Mouse (Mus musculus) intestine, embryonic 14.5 days (tissue): ENCODE data around the gene Otp. TPM values are rescaled to one million over a fixed set of nuclear protein-coding genes. Genes with fewer than 3 reads are reported as not detected.

Experiments used
- ATAC-seq: fragments of 200-750 bp; cut with Nextera tagmentation; replicated peaks from 2 replicates; pipeline ENCODE4 v1.8.0; 2017; ENCODE audit warnings: low read depth, moderate number of reproducible peaks, moderate TSS enrichment, moderate library complexity; ENCODE audit not compliant: low FRiP score, low TSS enrichment
- DNase-seq: peaks from one replicate; pipeline ENCODE4 v3.0.0-alpha.2; 2018; ENCODE audit warnings: low spot score
- H3K27ac ChIP-seq: fragments of 300-500 bp; sonication (generic); 2 replicates; pipeline ENCODE4 v1.5.1; 2014; ENCODE audit warnings: low read depth, mild to moderate bottlenecking, control low read depth
- H3K27me3 ChIP-seq: fragments of 300-500 bp; sonication (generic); replicated peaks from 2 replicates; pipeline ENCODE4 v1.6.1; 2014; ENCODE audit warnings: low read length, control low read depth; ENCODE audit not compliant: control insufficient read depth, insufficient read depth
- H3K36me3 ChIP-seq: fragments of 300-500 bp; sonication (generic); 2 replicates; pipeline ENCODE4 v1.6.1; 2014; ENCODE audit warnings: low read length, control low read depth; ENCODE audit not compliant: control insufficient read depth, insufficient read depth
- H3K4me1 ChIP-seq: fragments of 300-500 bp; sonication (generic); replicated peaks from 2 replicates; pipeline ENCODE4 v1.6.1; 2014; ENCODE audit warnings: low read length, control low read depth, mixed read lengths; ENCODE audit not compliant: control insufficient read depth, insufficient read depth
- H3K4me2 ChIP-seq: fragments of 300-500 bp; sonication (generic); 2 replicates; pipeline ENCODE4 v1.6.1; 2014; ENCODE audit warnings: low read length
- H3K4me3 ChIP-seq: fragments of 300-500 bp; sonication (generic); 2 replicates; pipeline ENCODE4 v1.5.1; 2014; ENCODE audit warnings: low read depth, low read length, control low read depth, mixed read lengths
- H3K9ac ChIP-seq: fragments of 300-500 bp; sonication (generic); 2 replicates; pipeline ENCODE4 v1.6.1; 2014; ENCODE audit warnings: mild to moderate bottlenecking, low read length
- H3K9me3 ChIP-seq: fragments of 300-500 bp; sonication (generic); 2 replicates; pipeline ENCODE4 v1.6.1; 2016; ENCODE audit warnings: low read length, control low read depth; ENCODE audit not compliant: control insufficient read depth
- WGBS: fragments of 180-500 bp; shearing (Covaris S2); extraction: QIAGEN DNeasy Blood & Tissue Kit; methylation state at CpG from one replicate; pipeline ENCODE4 v1.1.7; 2014; 5-methylcytosine and 5-hydroxymethylcytosine counted together
- polyA plus RNA-seq: library from polyadenylated mRNA; unstranded; fragments of >200 nt; fragmentation: Nextera tagmentation; extraction: Ambion mirVana; gene quantifications from 2 replicates; pipeline ENCODE4 v1.2.1, GENCODE M21; 2014

Gene Otp
- polyA plus RNA-seq, 1 experiment from 2014 or later, result not detected

DNA sequence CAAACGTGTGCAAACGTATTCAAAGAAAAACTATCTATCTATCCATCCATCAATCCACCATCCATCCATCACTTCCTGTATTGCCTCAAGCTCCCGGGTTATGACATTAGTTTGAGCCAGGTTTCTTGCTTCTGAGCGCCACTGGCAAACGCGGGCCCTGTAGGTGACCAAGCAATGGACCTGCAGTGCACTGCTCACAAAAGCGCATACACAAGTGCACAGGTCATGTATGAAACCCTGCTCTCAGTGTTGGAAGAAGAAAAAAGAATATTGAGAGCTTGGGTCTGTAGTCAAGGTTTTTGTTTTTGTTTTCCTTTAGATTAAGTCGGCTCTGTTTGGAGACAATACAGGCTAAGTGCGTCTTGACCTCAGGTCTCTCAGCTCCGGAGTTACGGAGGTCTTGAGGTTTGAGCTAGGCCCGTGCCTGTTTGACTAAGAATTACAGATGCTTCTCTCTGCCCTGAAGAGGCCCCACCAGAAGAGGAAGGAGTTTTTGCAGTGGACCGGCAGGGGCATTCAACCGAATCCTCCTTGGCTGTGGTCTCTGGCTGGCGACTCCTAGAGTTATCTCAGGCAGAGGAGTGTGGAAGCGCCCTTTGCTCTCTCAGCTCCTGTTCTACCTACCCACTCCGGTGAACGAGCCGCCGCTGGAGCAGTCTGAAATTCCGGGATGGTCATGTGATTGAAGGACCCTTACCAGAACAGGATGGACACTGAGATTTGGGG, 4.8 kb upstream of the Otp start:
- no peak overlapping the region for H3K9ac ChIP-seq
- H3K4me2 ChIP-seq, result no peak overlapping the region
- peaks cover 99% of the 10 kb centered on the region for H3K27me3 ChIP-seq
- no peak overlapping the region for H3K4me3 ChIP-seq
- no peaks in the 10 kb centered on the region for H3K36me3 ChIP-seq
- H3K27ac ChIP-seq, result no peak overlapping the region
- DNase-seq (peak; percentile 74), ATAC-seq (no peak)
- WGBS, result 1% methylated on average over 21 of the region's 21 CpGs
- no peaks in the 10 kb centered on the region for H3K9me3 ChIP-seq
- no peaks in the 10 kb centered on the region; the same call in 1 of the 2 replicates for H3K4me1 ChIP-seq

DNA sequence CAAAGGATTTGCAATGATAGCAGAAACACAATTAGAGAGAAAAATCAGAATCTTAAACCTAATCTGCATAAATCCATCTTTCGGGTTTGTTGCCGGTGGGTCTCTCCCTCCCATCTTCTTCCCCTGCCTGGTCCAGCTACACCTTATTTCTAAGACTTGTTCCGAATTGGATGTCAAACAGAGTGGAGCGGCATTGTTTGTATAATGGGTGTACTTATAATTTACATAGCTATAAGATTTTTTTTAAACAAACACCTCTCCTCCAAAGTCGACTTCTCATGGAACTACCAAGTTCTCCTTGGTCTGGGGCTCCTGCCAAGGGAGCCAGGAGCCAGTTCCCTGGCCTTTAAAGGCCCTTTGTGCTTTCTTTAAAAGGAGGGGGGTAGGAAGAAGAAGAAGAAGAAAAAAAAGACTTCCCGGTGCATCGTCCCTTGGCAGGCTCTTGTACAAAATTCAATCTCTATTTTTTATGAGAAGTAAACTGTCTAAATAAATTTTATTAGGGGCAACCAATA, 3.5 kb upstream of the Otp start:
- H3K9ac ChIP-seq, result no peak overlapping the region
- 3% methylated on average over 7 of the region's 7 CpGs for WGBS
- peaks cover 100% of the 10 kb centered on the region for H3K27me3 ChIP-seq
- no peak overlapping the region for H3K27ac ChIP-seq
- no peak overlapping the region for H3K4me2 ChIP-seq
- no peak overlapping the region for H3K4me3 ChIP-seq
- DNase-seq, result no peak
- ATAC-seq, result no peak
- H3K36me3 ChIP-seq, result no peaks in the 10 kb centered on the region
- no peaks in the 10 kb centered on the region; the same call in 1 of the 2 replicates for H3K4me1 ChIP-seq
- H3K9me3 ChIP-seq, result no peaks in the 10 kb centered on the region

DNA sequence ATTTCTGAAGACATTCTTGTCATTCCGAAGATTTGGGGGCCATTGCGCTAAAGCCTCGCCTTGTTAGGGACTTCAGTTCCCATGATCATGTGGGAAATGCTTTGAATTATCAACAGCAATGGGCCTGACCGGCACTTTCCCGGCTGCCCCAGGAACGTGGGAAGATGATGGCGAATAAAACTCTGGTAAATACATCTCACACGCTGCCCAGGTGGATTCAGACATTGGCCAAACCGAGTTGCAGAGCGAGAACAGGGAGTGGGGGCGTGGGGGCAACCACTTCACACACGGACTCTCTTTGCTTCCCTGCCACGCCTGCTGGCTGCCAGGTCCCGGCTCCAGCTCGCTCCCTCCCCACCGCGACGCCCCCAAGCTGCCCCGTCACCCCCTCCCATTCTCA, 3.0 kb upstream of the Otp start:
- DNase-seq, result no peak
- H3K4me1 ChIP-seq, result no peaks in the 10 kb centered on the region; the same call in 1 of the 2 replicates
- under 1% methylated on average over 19 of the region's 19 CpGs for WGBS

DNA sequence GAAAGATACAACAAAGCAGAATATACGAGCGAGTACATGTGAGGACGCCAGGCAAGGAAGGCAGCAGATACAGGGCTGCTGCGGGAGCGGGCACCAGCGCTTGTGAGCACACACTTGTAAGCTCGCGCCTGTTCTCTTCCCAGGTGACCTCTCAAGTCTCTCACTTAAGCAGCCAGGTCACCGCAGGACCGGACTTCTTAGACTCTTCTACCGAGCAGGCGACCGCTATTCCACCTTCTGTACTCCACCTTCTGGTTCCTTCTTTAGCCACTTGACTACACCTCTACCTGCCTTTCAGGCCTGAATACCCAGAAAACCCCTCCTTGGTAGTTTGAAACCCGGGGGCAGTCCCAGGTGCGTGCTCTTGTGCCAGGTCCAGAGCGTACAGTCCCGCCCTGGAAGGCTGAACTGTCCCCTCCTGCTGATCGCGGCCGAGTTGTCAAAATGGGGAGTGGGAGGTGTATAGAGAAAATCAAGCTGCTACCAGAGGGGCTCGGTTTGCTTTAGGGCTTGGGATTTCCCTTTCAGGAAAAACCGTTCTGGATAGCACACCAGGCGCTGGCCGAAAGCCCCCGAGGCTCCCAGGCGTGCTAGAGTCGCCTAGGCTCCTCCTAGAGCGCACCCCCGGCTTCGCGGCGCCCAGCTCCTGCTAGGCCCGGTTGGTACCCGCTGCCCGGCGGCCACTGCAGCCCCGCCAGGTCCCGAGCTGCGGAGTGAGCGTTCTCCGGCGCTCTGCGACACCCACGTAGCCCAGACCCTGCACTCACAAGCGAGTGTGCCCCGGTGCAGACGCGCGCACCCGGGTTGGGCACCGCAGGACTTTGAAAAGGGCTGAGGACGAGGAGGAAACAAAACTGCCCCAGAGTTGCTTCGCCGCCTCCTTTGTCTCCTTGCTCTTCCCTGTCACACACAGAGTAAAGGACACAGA, 2.0 kb upstream of the Otp start:
- H3K4me3 ChIP-seq, result no peak overlapping the region
- no peaks in the 10 kb centered on the region for H3K36me3 ChIP-seq
- ATAC-seq, result no peak
- no peak overlapping the region for H3K4me2 ChIP-seq
- H3K9ac ChIP-seq, result no peak overlapping the region
- H3K27ac ChIP-seq, result no peak overlapping the region
- peak; percentile 75 for DNase-seq
- peaks cover 100% of the 10 kb centered on the region for H3K27me3 ChIP-seq
- no peaks in the 10 kb centered on the region; the same call in 1 of the 2 replicates for H3K4me1 ChIP-seq
- H3K9me3 ChIP-seq, result no peaks in the 10 kb centered on the region
- 1% methylated on average over 54 of the region's 54 CpGs for WGBS

More for the DNA sequence above, 3.0 kb upstream of the Otp start:
- Histone ChIP-seq H3K4me2 (no peak overlapping the region), H3K9ac (no peak overlapping the region), H3K9me3 (no peaks in the 10 kb centered on the region), H3K27me3 (peaks cover 100% of the 10 kb centered on the region), H3K36me3 (no peaks in the 10 kb centered on the region), H3K4me3 (no peak overlapping the region), H3K27ac (no peak overlapping the region)
- ATAC-seq, result no peak

DNA sequence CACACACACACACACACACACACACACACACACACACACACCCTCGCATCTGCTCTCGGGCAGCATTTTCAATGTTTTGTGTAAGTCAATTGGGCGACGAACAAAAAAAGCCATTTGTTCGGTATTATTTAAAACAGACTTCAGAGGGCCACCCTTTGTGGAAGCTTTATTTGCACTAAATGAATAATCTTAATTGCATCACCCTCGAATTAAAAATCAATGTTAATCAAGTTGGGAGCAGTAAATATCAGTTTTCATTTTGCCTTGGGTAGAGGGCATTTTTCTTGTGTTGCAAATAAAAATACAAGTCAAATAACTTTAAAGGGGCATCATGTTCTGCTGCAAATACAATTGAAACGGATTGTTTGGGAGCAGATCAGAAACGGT, 1.4 kb upstream of the Otp start:
- Histone ChIP-seq H3K36me3 (no peaks in the 10 kb centered on the region), H3K9ac (no peak overlapping the region), H3K4me2 (no peak overlapping the region), H3K27me3 (peaks cover 95% of the 10 kb centered on the region), H3K4me1 (no peaks in the 10 kb centered on the region), H3K4me3 (no peak overlapping the region), H3K9me3 (no peaks in the 10 kb centered on the region), H3K27ac (no peak overlapping the region)
- WGBS, result 3% methylated on average over 8 of the region's 8 CpGs
- DNase-seq (no peak), ATAC-seq (no peak)

DNA sequence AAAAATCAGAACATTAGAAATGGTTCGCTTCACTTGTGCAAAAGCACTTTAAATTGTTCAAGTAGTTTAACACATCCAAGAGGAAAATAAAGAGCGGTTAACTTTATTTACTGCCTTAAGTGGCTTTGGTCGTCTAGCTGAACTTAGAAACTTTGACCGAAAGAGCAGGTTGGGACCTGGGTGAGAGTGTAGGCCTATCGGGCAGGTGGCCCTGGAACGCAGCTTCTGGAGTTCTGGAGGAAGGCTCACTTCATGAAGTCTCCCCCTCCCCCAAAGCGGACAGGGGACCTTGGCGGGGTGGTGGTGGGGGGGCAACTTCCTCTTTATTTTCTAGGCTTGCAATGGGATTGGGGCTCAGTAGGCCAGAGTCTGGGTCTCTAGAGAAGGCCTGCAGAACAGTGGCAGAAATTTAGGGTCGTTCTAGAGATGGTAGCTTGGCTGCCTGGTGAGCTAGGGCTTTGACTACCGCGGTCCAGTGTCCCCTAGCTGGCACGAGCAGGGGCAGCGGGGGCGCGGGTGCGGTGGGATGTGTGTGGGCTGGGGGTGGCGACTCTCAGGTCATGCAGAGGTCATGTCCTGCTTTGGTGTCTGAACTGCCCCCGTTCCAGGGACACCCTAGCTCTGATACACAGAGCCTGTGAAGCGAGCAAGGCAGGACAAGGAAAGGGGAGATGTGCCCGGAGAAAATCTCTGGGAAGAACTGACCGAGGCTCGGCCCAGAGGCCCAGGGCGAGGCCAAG, 576 bp upstream of the Otp start:
- DNase-seq (no peak), ATAC-seq (no peak)
- 2% methylated on average over 23 of the region's 23 CpGs for WGBS
- Histone ChIP-seq H3K9ac (no peak overlapping the region), H3K9me3 (no peaks in the 10 kb centered on the region), H3K27ac (no peak overlapping the region), H3K4me2 (no peak overlapping the region), H3K4me3 (no peak overlapping the region), H3K4me1 (no peaks in the 10 kb centered on the region), H3K27me3 (peaks cover 92% of the 10 kb centered on the region), H3K36me3 (no peaks in the 10 kb centered on the region)

DNA sequence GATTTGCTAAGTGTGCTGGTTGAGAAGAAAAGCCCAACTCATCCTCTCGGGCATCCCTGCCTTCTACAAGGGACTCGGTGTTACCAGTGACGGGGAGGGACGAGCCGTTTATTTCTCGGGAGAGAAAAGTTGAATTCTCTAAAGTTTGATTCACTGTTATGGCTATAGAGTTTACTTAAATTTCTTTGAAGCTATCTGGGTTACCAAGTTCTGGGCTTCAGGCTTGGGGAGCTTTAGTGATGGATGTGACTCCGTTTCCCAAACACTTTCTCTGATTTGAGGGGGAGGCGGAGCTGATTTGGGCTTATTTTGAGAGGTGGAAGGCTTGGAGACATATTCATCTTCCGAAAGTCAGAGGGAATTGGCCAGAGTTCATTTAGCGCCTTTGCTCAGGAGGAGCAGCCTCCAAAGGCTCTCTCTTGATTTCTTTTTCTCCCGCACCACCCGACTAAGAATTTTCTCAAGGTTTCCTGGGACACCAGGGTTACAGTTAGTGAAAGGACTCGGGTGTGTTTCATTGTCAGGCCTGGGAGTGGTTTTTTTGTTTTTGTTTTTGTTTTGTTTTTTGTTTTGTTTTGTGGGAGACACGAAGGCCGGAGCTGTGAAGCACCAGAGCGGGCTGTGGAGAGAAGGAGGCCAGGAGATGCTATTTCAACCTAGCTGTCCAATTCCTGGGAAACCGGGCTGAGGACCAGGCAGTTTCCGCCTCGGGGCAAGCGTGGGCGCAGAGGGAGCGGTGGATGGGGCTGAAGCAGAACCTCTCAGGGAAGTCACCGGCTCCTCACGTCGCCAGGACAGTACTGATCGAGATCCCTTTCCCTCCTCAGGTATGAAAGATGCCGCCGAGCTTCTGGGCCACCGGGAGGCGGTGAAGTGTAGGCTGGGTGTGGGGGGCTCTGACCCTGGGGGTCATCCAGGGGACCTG, 1.1 kb downstream of the Otp start:
- DNase-seq, result no peak
- 2% methylated on average over 30 of the region's 30 CpGs for WGBS

More for the DNA sequence above, 1.1 kb downstream of the Otp start:
- Histone ChIP-seq H3K27me3 (peaks cover 92% of the 10 kb centered on the region), H3K4me3 (no peak overlapping the region), H3K36me3 (no peaks in the 10 kb centered on the region), H3K4me1 (no peaks in the 10 kb centered on the region), H3K27ac (no peak overlapping the region), H3K4me2 (no peak overlapping the region), H3K9ac (no peak overlapping the region), H3K9me3 (no peaks in the 10 kb centered on the region)
- ATAC-seq, result no peak
